Mouse (Mus musculus) embryonic facial prominence, embryonic 12.5 days (tissue): ENCODE data around the gene Spag7. TPM values are rescaled to one million over a fixed set of nuclear protein-coding genes. Genes with fewer than 3 reads are reported as not detected.

Experiments used
- ATAC-seq: fragments of 200-750 bp; cut with Nextera tagmentation; 2 replicates; pipeline ENCODE4 v1.8.0; 2017; ENCODE audit not compliant: insufficient number of reproducible peaks, insufficient read depth, low FRiP score, low TSS enrichment
- H3K27ac ChIP-seq: fragments of 300-500 bp; sonication (generic); 2 replicates; pipeline ENCODE4 v1.5.1; 2016; ENCODE audit warnings: mild to moderate bottlenecking
- H3K27me3 ChIP-seq: fragments of 300-500 bp; sonication (generic); 2 replicates; pipeline ENCODE4 v1.6.1; 2016; ENCODE audit warnings: mild to moderate bottlenecking, moderate library complexity
- H3K36me3 ChIP-seq: fragments of 300-500 bp; sonication (generic); 2 replicates; pipeline ENCODE4 v1.6.1; 2016; ENCODE audit warnings: mild to moderate bottlenecking
- H3K4me1 ChIP-seq: fragments of 300-500 bp; sonication (generic); 2 replicates; pipeline ENCODE4 v1.6.1; 2016
- H3K4me2 ChIP-seq: fragments of 300-500 bp; sonication (generic); replicated peaks from 2 replicates; pipeline ENCODE4 v1.6.1; 2016; ENCODE audit warnings: mild to moderate bottlenecking, moderate library complexity
- H3K4me3 ChIP-seq: fragments of 300-500 bp; sonication (generic); 2 replicates; pipeline ENCODE4 v1.5.1; 2016; ENCODE audit warnings: mild to moderate bottlenecking
- H3K9ac ChIP-seq: fragments of 300-500 bp; sonication (generic); 2 replicates; pipeline ENCODE4 v1.6.1; 2016; ENCODE audit warnings: mild to moderate bottlenecking, moderate library complexity
- H3K9me3 ChIP-seq: fragments of 300-500 bp; sonication (generic); 2 replicates; pipeline ENCODE4 v1.6.1; 2016; ENCODE audit warnings: mild to moderate bottlenecking, moderate library complexity
- WGBS: fragments of 180-500 bp; shearing (Covaris S2); methylation state at CpG from one replicate; pipeline ENCODE4 v1.1.7; 2016; 5-methylcytosine and 5-hydroxymethylcytosine counted together
- polyA plus RNA-seq: library from polyadenylated mRNA; unstranded; fragments of >200 nt; fragmentation: Nextera tagmentation; extraction: Ambion mirVana; gene quantifications from 2 replicates; pipeline ENCODE4 v1.2.1, GENCODE M21; 2016

The Spag7 gene
- polyA plus RNA-seq, 1 experiment from 2014 or later = 143 TPM

DNA sequence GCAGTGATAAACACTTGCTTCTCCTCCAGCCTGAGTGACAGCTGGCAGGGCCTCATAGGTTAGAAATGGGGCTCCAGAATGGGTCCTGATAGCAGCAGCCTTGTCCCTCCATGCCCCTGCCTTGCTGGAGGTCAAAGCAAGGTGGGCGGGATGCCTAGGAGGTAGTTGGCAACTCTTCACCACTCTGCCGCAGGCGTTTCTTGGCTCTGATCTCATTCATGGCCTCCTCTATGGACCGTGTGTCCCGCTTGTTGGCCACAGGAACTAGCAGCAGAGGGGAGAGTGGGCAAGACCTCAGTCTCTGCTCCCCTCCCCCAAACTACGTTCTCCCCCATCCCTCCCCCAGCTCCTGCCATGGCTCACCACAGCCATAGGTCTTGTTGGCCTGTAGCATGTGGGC, 5.3 kb downstream of the Spag7 start:
- Histone ChIP-seq H3K9me3 (no peaks in the 10 kb centered on the region), H3K27me3 (no peaks in the 10 kb centered on the region), H3K9ac (no peak overlapping the region), H3K27ac (no peak overlapping the region), H3K4me2 (no peak overlapping the region), H3K4me3 (no peak overlapping the region), H3K36me3 (peaks cover 61% of the 10 kb centered on the region), H3K4me1 (peaks cover 18% of the 10 kb centered on the region)
- no peak for ATAC-seq
- WGBS = 94% methylated on average over 6 of the region's 6 CpGs

- no peaks in the 10 kb centered on the region for H3K9me3 ChIP-seq
- H3K36me3 ChIP-seq = peaks cover 61% of the 10 kb centered on the region
- no peak overlapping the region for H3K4me3 ChIP-seq
- H3K27me3 ChIP-seq = no peaks in the 10 kb centered on the region
- H3K4me2 ChIP-seq = no peak overlapping the region
- peaks cover 24% of the 10 kb centered on the region for H3K4me1 ChIP-seq
- whole genome bisulfite sequencing = 93% methylated on average over 8 of the region's 8 CpGs
- no peak overlapping the region for H3K27ac ChIP-seq
- ATAC-seq = no peak
- H3K9ac ChIP-seq = no peak overlapping the region
Measured at GRCm38 (mm10) chr11:70663101-70663500, 6.1 kb downstream of the Spag7 start.

- ATAC-seq = no peak
- 83% methylated on average over 8 of the region's 8 CpGs for WGBS
- H3K4me3 ChIP-seq = no peak overlapping the region
- peaks cover 33% of the 10 kb centered on the region for H3K4me1 ChIP-seq
- no peak overlapping the region for H3K4me2 ChIP-seq
- no peaks in the 10 kb centered on the region for H3K27me3 ChIP-seq
- no peaks in the 10 kb centered on the region for H3K9me3 ChIP-seq
- H3K36me3 ChIP-seq = peaks cover 51% of the 10 kb centered on the region
- no peak overlapping the region for H3K9ac ChIP-seq
- no peak overlapping the region for H3K27ac ChIP-seq
Measured at GRCm38 (mm10) chr11:70660571-70660970, 8.6 kb downstream of the Spag7 start.

- WGBS = 69% methylated on average over 8 of the region's 8 CpGs
- Histone ChIP-seq H3K36me3 (peaks cover 36% of the 10 kb centered on the region), H3K27me3 (no peaks in the 10 kb centered on the region), H3K4me1 (peaks cover 35% of the 10 kb centered on the region), H3K9ac (no peak overlapping the region), H3K9me3 (no peaks in the 10 kb centered on the region), H3K27ac (no peak overlapping the region), H3K4me2 (no peak overlapping the region), H3K4me3 (no peak overlapping the region)
- no peak for ATAC-seq
Measured at GRCm38 (mm10) chr11:70658942-70659341, 10.3 kb downstream of the Spag7 start.

DNA sequence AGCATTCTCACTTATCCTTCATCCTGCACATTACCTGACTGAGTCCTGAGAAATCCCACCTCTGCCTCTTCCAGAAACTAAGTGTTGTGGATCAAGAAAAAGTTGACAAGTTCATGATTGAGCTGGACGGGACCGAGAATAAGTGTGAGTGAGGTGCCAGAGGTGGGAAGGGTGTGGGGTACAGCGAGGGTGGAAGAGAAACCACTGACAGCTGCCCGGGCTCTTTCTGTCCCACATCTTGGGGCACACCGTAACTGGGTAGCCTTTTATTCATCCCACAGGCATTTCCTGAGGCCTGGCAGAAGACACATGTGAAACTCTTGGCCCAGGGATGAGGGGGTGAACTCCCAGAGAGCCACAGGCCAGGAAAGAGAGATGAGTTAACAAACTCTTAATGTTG, 10.7 kb downstream of the Spag7 start:
- Histone ChIP-seq H3K27me3 (no peaks in the 10 kb centered on the region), H3K4me3 (no peak overlapping the region), H3K9ac (no peak overlapping the region), H3K4me1 (peaks cover 35% of the 10 kb centered on the region), H3K36me3 (peaks cover 32% of the 10 kb centered on the region), H3K4me2 (no peak overlapping the region), H3K9me3 (no peaks in the 10 kb centered on the region), H3K27ac (no peak overlapping the region)
- WGBS = 78% methylated on average over 5 of the region's 5 CpGs
- ATAC-seq = no peak

DNA sequence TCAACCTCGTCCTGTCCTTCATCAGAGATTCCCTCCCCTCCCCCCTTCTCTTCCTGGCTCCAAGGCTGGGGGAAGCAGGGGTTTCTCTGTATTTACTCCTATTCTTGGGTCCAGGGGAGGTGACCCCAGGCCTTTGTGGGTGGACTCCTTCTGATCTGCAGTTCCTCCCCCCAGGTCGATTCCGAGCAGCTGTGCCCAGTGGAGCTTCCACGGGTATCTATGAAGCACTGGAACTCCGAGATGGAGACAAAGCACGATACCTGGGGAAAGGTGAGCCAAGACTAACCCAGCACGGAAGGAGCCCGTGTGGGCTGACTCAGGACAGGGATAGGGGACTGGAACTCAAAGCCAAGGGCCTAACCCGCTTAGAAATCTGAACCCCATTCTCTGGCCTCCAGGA, 11.2 kb downstream of the Spag7 start:
- peak overlapping the region; percentile 11; the same call in 1 of the 2 replicates for H3K9ac ChIP-seq
- no peaks in the 10 kb centered on the region for H3K9me3 ChIP-seq
- peaks cover 35% of the 10 kb centered on the region for H3K4me1 ChIP-seq
- 47% methylated on average over 9 of the region's 9 CpGs for WGBS
- no peak overlapping the region for H3K4me2 ChIP-seq
- no peaks in the 10 kb centered on the region for H3K27me3 ChIP-seq
- ATAC-seq = no peak
- peaks cover 27% of the 10 kb centered on the region for H3K36me3 ChIP-seq
- H3K27ac ChIP-seq = peak overlapping the region; percentile 99; the same call in 1 of the 2 replicates
- H3K4me3 ChIP-seq = no peak overlapping the region

DNA sequence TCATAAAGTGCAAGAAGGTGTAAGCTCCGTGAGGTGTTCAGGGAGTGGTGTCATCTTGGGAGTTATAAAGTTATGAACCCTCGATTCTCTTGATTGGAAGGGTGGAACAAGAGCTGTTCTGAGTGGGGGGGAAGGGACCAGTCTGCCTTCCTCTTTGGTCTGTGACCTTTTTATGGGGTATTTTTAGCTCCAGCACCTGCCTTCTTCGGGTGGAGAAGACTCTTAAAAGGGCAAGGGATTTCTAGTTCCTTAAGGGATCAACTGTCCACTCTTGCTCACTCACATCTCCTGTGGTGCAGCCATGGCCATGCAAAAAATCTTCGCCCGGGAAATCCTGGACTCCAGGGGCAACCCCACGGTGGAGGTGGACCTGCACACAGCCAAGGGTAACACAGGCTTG, 11.6 kb downstream of the Spag7 start:
- peak overlapping the region; percentile 99 for H3K27ac ChIP-seq
- H3K36me3 ChIP-seq = peaks cover 27% of the 10 kb centered on the region
- ATAC-seq = no peak
- H3K4me2 ChIP-seq = 0 out of 2 replicates have a peak overlapping the region, but pooled peaks have one; percentile 9
- H3K4me3 ChIP-seq = no peak overlapping the region
- H3K27me3 ChIP-seq = no peaks in the 10 kb centered on the region
- H3K9me3 ChIP-seq = no peaks in the 10 kb centered on the region
- H3K9ac ChIP-seq = no peak overlapping the region
- WGBS = 46% methylated on average over 6 of the region's 6 CpGs
- H3K4me1 ChIP-seq = peaks cover 39% of the 10 kb centered on the region

GRCm38 (mm10) chr11:70656964-70657363, 12.3 kb downstream of the Spag7 start, which contains the start of gene Eno3:
Gene Eno3 (plus strand): TSS chr11:70657202.
- Histone ChIP-seq H3K36me3 (peaks cover 25% of the 10 kb centered on the region), H3K4me2 (peak within 1 kb of the TSS; percentile 97), H3K4me3 (peak within 1 kb of the TSS; percentile 99), H3K4me1 (peaks cover 45% of the 10 kb centered on the region), H3K9ac (peak within 1 kb of the TSS; percentile 98), H3K27ac (peak within 1 kb of the TSS; percentile 99), H3K27me3 (no peaks in the 10 kb centered on the region), H3K9me3 (no peaks in the 10 kb centered on the region)
- WGBS = 14% methylated on average over 3 of the region's 3 CpGs
- ATAC-seq = no peak

- H3K4me2 ChIP-seq = peak overlapping the region; percentile 97
- peaks cover 47% of the 10 kb centered on the region for H3K4me1 ChIP-seq
- H3K9me3 ChIP-seq = no peaks in the 10 kb centered on the region
- peak overlapping the region; percentile 98 for H3K9ac ChIP-seq
- 2% methylated on average over 16 of the region's 16 CpGs for WGBS
- peak overlapping the region; percentile 99 for H3K27ac ChIP-seq
- H3K36me3 ChIP-seq = peaks cover 26% of the 10 kb centered on the region
- ATAC-seq = 0 out of 2 replicates have a peak, but pooled peaks have one; percentile 29
- H3K4me3 ChIP-seq = peak overlapping the region; percentile 99
- no peaks in the 10 kb centered on the region for H3K27me3 ChIP-seq
Measured at GRCm38 (mm10) chr11:70656456-70656927, 12.7 kb downstream of the Spag7 start.

GRCm38 (mm10) chr11:70655571-70656455, 13.4 kb downstream of the Spag7 start:
- ATAC-seq = no peak

GRCm38 (mm10) chr11:70654923-70655570, 14.2 kb downstream of the Spag7 start:
- H3K27ac ChIP-seq = peak overlapping the region; percentile 99
- peaks cover 26% of the 10 kb centered on the region for H3K36me3 ChIP-seq
- H3K4me1 ChIP-seq = peaks cover 50% of the 10 kb centered on the region
- no peaks in the 10 kb centered on the region for H3K27me3 ChIP-seq
- peak overlapping the region; percentile 97 for H3K4me2 ChIP-seq
- H3K9ac ChIP-seq = peak overlapping the region; percentile 98
- ATAC-seq = peak; percentile 29; the same call in 1 of the 2 replicates
- peak overlapping the region; percentile 99 for H3K4me3 ChIP-seq
- WGBS = under 1% methylated on average over 44 of the region's 48 CpGs
- H3K9me3 ChIP-seq = no peaks in the 10 kb centered on the region

More at GRCm38 (mm10) chr11:70655571-70656455, 13.4 kb downstream of the Spag7 start:
- 1% methylated on average over 61 of the region's 61 CpGs for WGBS
- Histone ChIP-seq H3K4me1 (peaks cover 47% of the 10 kb centered on the region), H3K27me3 (no peaks in the 10 kb centered on the region), H3K4me3 (peak overlapping the region; percentile 99), H3K36me3 (peaks cover 28% of the 10 kb centered on the region), H3K9ac (peak overlapping the region; percentile 98), H3K9me3 (no peaks in the 10 kb centered on the region), H3K4me2 (peak overlapping the region; percentile 97), H3K27ac (peak overlapping the region; percentile 99)
